Mouse (Mus musculus): ENCODE data around the gene Scn4a.

DNA sequence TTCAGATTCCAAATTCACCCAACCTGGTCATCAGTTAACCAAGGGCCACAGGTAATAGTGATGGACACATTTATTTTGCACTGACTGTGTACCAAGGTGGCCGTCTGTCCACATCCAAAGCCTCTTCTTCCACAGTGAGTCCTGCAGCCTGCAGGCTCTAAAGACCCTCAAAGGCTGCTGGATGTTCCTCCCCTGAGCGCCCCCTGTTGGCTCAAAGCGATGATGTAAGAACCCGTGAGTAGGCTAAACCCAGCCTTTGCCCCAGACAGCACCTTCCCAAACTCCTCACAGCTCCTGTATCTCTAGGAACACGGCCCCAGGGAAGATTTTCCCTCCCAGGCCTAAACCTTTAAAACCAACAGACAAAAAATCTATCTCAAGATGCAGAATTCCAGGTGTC lies 6.3 kb upstream of the Scn4a start:
- no peak for TF ChIP-seq POLR2A (IDR thresholded peaks at IDR 0.05; ENCODE audit: control insufficient read depth, low read depth, low read length)
- no peak for TF ChIP-seq CTCF (IDR thresholded peaks at IDR 0.05; ENCODE audit: control insufficient read depth, insufficient read depth, insufficient replicate concordance, low read depth, low read length)
